Mouse (Mus musculus) stomach, embryonic 16.5 days (tissue): ENCODE results near the gene Vps72. TPM values are rescaled to one million over a fixed set of nuclear protein-coding genes. Genes with fewer than 3 reads are reported as not detected.

Source experiments
- ATAC-seq: fragments of 200-750 bp; cut with Nextera tagmentation; 2 replicates; pipeline ENCODE4 v1.8.0; 2017; ENCODE audit warnings: moderate number of reproducible peaks, moderate TSS enrichment; ENCODE audit not compliant: insufficient read depth, low FRiP score
- H3K27ac ChIP-seq: fragments of 300-500 bp; sonication (generic); 2 replicates; pipeline ENCODE4 v1.5.1; 2014; ENCODE audit warnings: low read length
- H3K27me3 ChIP-seq: fragments of 300-500 bp; sonication (generic); 2 replicates; pipeline ENCODE4 v1.6.1; 2014; ENCODE audit warnings: low read length, control low read depth, mixed read lengths; ENCODE audit not compliant: control insufficient read depth, insufficient read depth
- H3K36me3 ChIP-seq: fragments of 300-500 bp; sonication (generic); 2 replicates; pipeline ENCODE4 v1.6.1; 2014; ENCODE audit warnings: low read length; ENCODE audit not compliant: control insufficient read depth, insufficient read depth
- H3K4me1 ChIP-seq: fragments of 300-500 bp; sonication (generic); 2 replicates; pipeline ENCODE4 v1.6.1; 2014; ENCODE audit warnings: low read length, control low read depth, mixed read lengths; ENCODE audit not compliant: control insufficient read depth, insufficient read depth
- H3K4me2 ChIP-seq: fragments of 300-500 bp; sonication (generic); 2 replicates; pipeline ENCODE4 v1.6.1; 2014; ENCODE audit warnings: low read depth, low read length, mixed read lengths
- H3K4me3 ChIP-seq: fragments of 300-500 bp; sonication (generic); replicated peaks from 2 replicates; pipeline ENCODE4 v1.5.1; 2014; ENCODE audit warnings: mild to moderate bottlenecking, low read length
- H3K9ac ChIP-seq: fragments of 300-500 bp; sonication (generic); 2 replicates; pipeline ENCODE4 v1.6.1; 2014; ENCODE audit warnings: low read length
- H3K9me3 ChIP-seq: fragments of 300-500 bp; sonication (generic); replicated peaks from 2 replicates; pipeline ENCODE4 v1.6.1; 2016; ENCODE audit warnings: low read length, control low read depth; ENCODE audit not compliant: control insufficient read depth
- WGBS: fragments of 180-500 bp; shearing (Covaris S2); extraction: QIAGEN DNeasy Blood & Tissue Kit; methylation state at CpG from one replicate; pipeline ENCODE4 v1.1.7; 2014; 5-methylcytosine and 5-hydroxymethylcytosine counted together
- polyA plus RNA-seq: library from polyadenylated mRNA; unstranded; fragments of >200 nt; fragmentation: Nextera tagmentation; extraction: Ambion mirVana; gene quantifications from 2 replicates; pipeline ENCODE4 v1.2.1, GENCODE M21; 2015

Gene Vps72
- polyA plus RNA-seq, 1 experiment from 2014 or later: 102 TPM

DNA sequence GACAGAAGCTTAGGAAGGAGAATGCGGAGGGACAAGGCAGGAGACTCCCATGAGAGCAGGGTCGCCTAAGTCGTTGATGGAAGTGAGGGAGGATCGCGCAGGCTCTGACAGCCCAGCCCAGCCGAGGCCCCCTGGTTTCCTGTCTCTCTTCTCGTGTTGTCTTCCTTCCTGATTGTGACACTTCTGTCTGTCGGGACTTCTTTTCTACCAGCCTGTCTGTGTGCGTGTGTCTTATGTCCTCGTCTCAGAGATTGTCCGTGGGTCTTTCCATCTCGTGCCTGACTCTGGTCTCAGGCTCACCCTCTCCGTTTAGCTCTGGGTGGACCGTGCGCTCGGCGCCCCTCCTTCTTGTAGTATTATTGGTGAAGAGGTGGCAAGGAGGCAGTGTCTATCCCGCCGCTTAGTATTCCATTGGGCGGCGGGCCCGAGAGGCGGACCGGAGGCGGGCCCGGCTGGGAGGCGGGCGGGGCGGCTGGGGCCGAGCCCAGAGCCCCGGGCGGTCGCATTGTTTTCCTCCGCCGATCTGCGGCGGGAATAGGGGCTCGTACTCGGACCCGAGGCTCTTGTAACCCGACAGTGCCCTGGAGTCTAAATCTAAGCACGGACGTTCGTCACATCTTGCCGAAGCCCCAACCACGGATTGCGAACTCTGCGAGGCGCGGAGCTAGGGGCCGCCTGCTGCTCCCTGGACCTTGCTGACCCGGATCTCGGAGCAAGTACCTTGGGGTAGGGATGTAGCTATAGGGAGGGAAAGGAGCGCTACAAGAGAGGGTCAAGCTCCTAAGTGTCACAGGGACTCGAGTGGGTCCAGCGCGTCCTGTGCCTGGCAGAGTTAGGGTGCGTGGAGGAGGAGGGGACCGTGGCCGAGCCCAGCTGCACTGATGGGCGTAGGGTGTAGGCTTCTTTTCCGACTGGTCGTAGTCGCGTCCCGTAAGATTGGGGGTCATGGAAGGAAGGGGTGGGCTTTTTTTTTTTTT is 49.5 kb downstream of the Vps72 start, which contains the start of gene Sema6c:
Gene Sema6c (plus strand): TSS at position 471 of the 977 bp plus-strand sequence.
- Histone ChIP-seq H3K9ac (peak within 1 kb of the TSS; percentile 81), H3K27me3 (no peaks in the 10 kb centered on the region), H3K4me3 (peak within 1 kb of the TSS; percentile 79), H3K27ac (peak within 1 kb of the TSS; percentile 49), H3K9me3 (no peaks in the 10 kb centered on the region), H3K36me3 (no peaks in the 10 kb centered on the region), H3K4me1 (peaks cover 32% of the 10 kb centered on the region), H3K4me2 (peak within 1 kb of the TSS; percentile 86)
- under 1% methylated on average over 66 of the region's 66 CpGs for WGBS
- ATAC-seq: peak; percentile 94

DNA sequence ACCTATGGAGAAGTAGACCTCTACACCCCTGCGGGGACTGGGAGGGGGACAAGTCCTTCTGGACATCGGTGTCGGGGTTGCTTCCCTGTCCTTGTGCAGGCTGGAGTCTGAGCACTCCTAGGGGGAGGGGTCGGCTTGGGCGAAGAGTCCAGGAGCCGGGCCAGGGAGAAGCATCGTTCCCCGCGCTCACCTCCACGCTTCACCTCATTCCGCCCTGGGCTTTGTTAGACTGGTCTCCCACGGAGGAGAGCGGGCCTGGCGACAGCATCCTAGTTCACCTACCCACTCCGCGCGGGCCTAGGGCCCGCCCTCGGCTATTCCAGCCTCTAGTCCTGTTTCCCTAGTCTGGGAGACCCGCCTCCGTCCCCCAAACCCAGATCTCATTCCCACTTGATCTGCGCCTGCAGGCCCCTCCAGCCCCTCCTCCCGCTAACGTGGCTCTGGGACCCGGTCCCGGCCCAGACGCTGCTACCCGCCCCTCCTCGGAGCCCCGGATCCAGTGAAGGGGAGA is 50.3 kb downstream of the Vps72 start:
- Histone ChIP-seq H3K9ac (peak overlapping the region; percentile 81), H3K27ac (peak overlapping the region; percentile 49), H3K27me3 (no peaks in the 10 kb centered on the region), H3K36me3 (no peaks in the 10 kb centered on the region), H3K4me2 (peak overlapping the region; percentile 86), H3K9me3 (no peaks in the 10 kb centered on the region), H3K4me3 (peak overlapping the region; percentile 79), H3K4me1 (peaks cover 32% of the 10 kb centered on the region)
- ATAC-seq: peak; percentile 14
- 1% methylated on average over 30 of the region's 30 CpGs for WGBS

DNA sequence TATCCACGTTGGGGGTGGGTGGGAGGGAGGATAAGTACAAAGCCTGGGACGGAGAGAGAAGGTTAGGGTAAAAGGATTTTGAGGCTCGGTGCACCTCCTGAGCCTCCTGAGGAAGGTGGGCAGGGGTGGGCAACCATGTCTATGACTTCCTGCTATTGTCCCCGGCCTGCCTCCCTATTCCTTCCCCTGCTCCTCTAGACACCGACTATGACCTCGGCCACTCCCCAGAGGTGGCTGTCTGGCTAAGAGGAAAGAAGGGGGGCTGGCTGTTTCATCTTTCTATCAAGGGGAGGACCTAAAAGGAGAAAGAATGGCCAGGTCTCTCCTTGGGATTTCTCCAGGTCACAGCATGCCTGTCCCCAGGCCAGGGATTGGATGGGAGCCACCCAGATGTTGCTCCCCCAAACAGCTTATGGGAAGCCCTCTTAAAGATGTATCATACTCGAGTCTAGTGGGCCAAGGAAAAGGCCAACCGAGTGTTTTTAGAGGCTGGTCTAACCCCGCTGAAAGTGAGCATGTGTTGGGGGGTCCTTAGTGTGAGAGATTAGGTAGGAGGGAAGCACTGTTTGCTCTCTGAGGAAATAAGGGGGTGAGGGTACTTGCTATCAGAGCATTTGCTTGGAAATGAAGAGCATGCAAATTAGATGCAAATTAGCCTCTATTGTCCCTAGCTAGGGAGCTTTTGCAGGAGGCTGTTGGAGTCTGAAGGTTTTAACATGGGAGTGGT is 51.0 kb downstream of the Vps72 start:
- no peak for ATAC-seq
- WGBS: 14% methylated on average over 9 of the region's 9 CpGs
- H3K27me3 ChIP-seq: no peaks in the 10 kb centered on the region

DNA sequence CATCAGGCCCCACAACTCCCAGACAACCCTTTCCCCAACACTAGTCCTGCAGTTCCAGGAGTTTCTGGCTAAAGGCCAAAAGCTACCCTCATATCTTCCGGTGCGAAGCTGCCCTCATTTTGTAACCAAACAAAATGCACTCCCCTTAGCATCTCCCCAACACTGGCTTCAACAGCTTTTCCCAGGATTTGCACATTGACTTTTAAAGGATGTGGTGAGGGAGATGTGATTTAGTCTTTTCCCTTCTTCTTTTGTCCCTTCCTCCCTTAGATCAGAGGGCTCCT is 51.5 kb downstream of the Vps72 start:
- H3K36me3 ChIP-seq: no peaks in the 10 kb centered on the region
- WGBS: 36% methylated on average over 2 of the region's 2 CpGs
- ATAC-seq: no peak
- no peaks in the 10 kb centered on the region for H3K27me3 ChIP-seq
- peak overlapping the region; percentile 79 for H3K4me3 ChIP-seq
- peak overlapping the region; percentile 49; the same call in 1 of the 2 replicates for H3K27ac ChIP-seq
- peaks cover 32% of the 10 kb centered on the region for H3K4me1 ChIP-seq
- H3K9ac ChIP-seq: 0 out of 2 replicates have a peak overlapping the region, but pooled peaks have one; percentile 81
- peak overlapping the region; percentile 86 for H3K4me2 ChIP-seq
- no peaks in the 10 kb centered on the region for H3K9me3 ChIP-seq

More for the DNA sequence above, 51.0 kb downstream of the Vps72 start:
- H3K9ac ChIP-seq: peak overlapping the region; percentile 81
- peaks cover 32% of the 10 kb centered on the region for H3K4me1 ChIP-seq
- no peaks in the 10 kb centered on the region for H3K36me3 ChIP-seq
- H3K9me3 ChIP-seq: no peaks in the 10 kb centered on the region
- peak overlapping the region; percentile 49 for H3K27ac ChIP-seq
- H3K4me3 ChIP-seq: peak overlapping the region; percentile 79
- peak overlapping the region; percentile 86 for H3K4me2 ChIP-seq

DNA sequence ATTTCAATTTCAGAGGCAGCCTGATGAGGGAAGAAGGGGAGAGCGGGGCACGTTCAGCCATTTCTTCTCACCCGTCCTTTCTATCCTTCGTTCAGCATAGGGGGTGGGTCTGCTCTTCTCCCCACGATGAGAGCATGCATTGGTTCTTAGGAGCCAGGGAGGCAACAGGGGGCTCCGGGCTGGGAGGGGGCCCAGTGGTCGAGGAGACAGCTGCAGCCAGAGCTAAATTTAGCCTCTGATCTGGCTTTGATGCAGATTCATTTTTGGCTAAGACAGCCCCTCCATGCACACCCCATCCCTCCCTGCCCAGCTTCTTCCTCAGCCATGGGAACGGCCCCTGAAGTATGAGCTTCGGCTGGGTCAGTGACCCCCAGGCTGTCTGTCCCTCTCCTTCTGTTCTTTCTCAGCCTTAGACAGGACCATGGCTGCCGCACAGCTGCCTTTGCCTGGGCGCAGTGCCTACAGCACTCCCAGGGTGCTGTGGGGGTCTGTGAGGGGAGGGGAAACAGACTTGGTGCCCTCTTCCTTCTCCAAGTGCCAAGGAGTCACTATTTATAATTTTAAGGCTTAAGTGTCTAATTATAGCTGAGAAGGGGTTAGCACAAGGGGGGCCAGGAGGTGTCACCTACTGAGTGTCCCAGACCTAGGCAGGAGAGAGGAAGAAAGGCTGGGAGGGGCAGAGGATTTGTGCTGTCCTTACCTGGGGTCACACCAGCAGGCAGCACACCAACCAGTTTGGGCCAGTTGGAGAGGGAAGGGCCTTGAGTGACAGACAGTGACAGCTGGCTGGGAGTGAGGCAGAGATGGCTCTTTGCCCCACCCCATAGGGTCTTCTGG is 52.8 kb downstream of the Vps72 start:
- 49% methylated on average over 11 of the region's 11 CpGs for whole genome bisulfite sequencing

DNA sequence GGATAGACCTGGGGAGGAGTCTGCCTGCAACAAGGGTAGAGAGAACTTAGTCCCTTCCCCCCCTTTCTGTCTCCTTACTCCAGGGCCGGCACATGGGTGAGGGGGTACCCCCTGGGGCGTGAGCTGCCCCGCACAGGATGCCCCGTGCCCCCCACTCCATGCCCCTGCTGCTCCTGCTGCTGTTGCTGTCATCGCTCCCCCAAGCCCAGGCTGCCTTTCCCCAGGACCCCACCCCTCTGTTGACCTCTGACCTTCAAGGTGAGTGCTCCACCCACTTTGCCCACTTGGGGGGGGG is 53.4 kb downstream of the Vps72 start:
- WGBS: 76% methylated on average over 5 of the region's 5 CpGs
- Histone ChIP-seq H3K4me2 (no peak overlapping the region), H3K4me1 (peaks cover 32% of the 10 kb centered on the region), H3K4me3 (no peak overlapping the region), H3K27ac (no peak overlapping the region), H3K27me3 (no peaks in the 10 kb centered on the region), H3K36me3 (no peaks in the 10 kb centered on the region), H3K9ac (no peak overlapping the region), H3K9me3 (no peaks in the 10 kb centered on the region)
- no peak for ATAC-seq

More for the DNA sequence above, 52.8 kb downstream of the Vps72 start:
- H3K9ac ChIP-seq: peak overlapping the region; percentile 1; the same call in 1 of the 2 replicates
- no peaks in the 10 kb centered on the region for H3K36me3 ChIP-seq
- peak overlapping the region; percentile 6 for H3K4me2 ChIP-seq
- H3K27ac ChIP-seq: peak overlapping the region; percentile 38; the same call in 1 of the 2 replicates
- peak; percentile 14; the same call in 1 of the 2 replicates for ATAC-seq
- no peaks in the 10 kb centered on the region for H3K9me3 ChIP-seq
- H3K4me3 ChIP-seq: no peak overlapping the region
- H3K4me1 ChIP-seq: peaks cover 32% of the 10 kb centered on the region
- no peaks in the 10 kb centered on the region for H3K27me3 ChIP-seq

DNA sequence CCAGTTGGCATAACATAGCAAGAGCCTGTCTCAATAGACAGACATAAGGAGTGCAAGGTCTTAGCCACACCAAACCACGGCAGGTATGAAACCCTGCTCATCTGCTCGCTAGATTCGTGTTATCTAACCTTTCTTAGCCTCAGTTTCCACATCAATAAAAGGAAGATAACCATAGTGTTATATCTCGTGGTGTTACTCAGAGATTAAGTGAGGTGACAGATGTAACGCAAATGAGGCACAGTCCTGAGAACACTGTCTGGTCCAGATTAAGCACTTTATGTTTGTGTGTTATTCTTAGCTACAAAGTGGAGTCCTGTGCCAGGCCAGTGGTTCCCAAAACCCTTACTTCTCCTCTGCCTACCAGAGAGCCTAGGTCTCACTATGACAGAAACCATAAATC is 54.0 kb downstream of the Vps72 start:
- H3K4me2 ChIP-seq: no peak overlapping the region
- no peaks in the 10 kb centered on the region for H3K36me3 ChIP-seq
- no peak overlapping the region for H3K9ac ChIP-seq
- no peak for ATAC-seq
- no peaks in the 10 kb centered on the region for H3K27me3 ChIP-seq
- peaks cover 27% of the 10 kb centered on the region for H3K4me1 ChIP-seq
- no peak overlapping the region for H3K27ac ChIP-seq
- WGBS: 76% methylated on average over 5 of the region's 5 CpGs
- no peaks in the 10 kb centered on the region for H3K9me3 ChIP-seq
- H3K4me3 ChIP-seq: no peak overlapping the region

DNA sequence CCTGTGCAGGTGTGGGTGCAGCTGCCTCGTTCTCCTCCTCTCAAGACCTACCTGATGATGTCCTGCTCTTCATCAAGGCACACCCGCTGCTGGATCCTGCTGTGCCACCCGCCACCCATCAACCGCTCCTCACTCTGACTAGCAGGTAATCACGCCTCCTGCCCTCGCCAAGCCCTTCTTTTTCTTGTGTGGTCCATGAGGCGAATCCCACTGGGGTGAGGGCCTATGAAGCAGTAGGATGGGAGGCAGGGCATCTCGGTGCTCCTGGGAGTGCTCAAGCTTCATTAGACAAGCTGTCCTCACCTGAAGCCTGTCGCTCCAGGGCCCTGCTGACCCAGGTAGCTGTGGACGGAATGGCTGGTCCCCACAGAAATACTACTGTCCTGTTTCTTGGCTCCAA is 59.2 kb downstream of the Vps72 start:
- Histone ChIP-seq H3K36me3 (peaks cover 10% of the 10 kb centered on the region; the same call in 1 of the 2 replicates), H3K4me2 (no peak overlapping the region), H3K27me3 (peaks cover 18% of the 10 kb centered on the region), H3K9me3 (no peaks in the 10 kb centered on the region), H3K4me3 (no peak overlapping the region), H3K27ac (no peak overlapping the region), H3K9ac (no peak overlapping the region), H3K4me1 (peaks cover 13% of the 10 kb centered on the region; the same call in 1 of the 2 replicates)
- ATAC-seq: no peak
- WGBS: 91% methylated on average over 10 of the region's 10 CpGs
